Mouse (Mus musculus): ENCODE data around the gene Cys1.
"Not testable (repeated sequence)": the region's sequence is repeated elsewhere in the genome, so short reads cannot be mapped to it uniquely, and the experiment has no call there.

Gene Cys1

DNA sequence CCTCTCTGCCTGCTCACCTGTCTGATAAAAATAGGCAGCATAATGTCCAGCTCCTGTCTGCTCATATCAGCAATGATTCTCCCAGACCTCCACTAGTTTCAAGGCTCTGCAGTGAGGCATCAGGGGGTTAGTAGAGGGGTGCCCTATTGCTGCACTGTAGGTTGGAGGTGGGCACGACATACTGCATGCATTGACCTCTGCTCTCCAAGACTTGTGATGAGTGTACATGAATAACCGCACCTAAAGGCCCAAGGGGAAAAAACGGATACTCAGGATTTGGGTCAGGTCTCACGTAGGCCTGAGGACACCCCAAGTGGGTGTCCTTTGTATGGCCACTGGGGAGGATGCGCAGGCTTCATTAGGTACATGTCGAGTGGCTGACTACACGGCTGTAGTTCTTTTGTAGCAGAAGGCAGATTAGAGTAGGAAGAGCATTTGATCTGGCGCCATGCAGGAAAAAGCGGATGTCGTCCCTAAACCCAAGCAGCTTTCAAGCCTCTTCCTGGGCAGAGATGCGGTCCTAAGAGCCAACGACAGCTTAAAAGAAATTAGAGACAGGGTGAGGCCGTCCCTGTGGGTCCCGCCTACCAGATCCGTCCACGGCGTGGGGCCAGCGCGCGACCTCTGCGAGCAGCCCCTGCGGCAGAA is 31.1 kb downstream of the Cys1 start:
- no peak for DNase-seq (ENCODE audit: low read depth, low spot score)

DNA sequence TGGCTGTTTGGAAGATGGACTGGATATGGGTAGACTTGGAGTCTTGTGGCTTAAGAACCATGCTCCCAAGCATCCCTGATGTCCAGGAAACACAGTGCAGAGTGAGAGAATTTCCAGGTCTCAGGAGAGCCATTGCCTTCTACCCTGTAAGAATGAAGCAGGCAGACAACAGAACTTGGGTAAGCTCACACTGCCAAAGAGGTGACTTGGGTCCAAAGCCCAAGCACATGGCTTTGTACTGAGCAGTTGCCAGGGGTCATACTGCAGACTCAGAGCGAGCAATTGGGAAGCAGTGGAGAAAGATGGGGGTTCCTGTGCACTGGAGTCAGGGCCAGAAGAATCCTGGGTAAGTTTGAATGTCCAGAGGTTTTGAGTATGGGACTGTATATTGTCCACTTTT is 33.5 kb downstream of the Cys1 start:
- DNase-seq (ENCODE audit: low read depth, low spot score): no peak

DNA sequence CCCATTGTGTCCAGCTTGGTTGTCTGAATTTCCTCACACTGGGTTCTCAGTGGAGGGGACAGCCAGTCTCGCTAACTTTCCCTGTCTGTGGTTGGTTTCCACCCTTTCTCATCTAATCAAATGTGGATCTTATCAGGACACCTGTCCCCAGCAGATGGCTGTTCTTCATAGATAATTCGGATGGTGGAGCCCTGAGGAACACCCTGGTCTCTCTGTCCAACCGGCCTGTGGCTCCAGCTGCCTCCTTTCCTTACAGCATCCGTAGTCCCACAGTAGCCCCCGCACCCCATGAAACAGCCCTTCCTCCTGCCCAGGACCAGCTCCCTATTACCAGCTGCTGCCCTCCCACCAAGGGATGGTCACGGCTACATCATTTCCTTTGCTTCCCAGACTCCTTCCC is 35.7 kb downstream of the Cys1 start:
- no peak for DNase-seq (ENCODE audit: low read depth, low spot score)

GRCm38 (mm10) chr12:24644125-24644571 is 37.5 kb downstream of the Cys1 start:
- DNase-seq (ENCODE audit: low read depth, low spot score): no peak

GRCm38 (mm10) chr12:24642370-24642802 is 39.2 kb downstream of the Cys1 start:
- no peak for DNase-seq (ENCODE audit: low read depth, low spot score)

DNA sequence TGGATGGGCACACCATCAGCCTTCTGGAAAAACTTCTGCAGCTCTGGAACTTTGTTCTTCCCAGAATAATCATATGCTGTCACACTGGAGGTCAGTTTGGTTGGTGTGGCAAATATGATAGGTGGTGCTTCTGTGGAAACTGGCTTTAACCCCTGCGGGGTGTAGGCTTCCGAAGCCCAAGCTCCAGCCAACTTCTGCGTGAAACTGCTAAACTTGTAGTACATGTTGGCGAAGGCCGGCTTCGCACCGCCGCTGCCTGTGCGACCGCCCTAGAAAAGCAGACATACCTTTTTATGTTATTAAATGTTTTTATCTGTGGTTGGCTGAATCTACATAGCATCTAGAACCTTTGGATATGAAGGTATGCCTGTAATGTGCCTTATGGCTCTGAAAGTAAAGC is 42.8 kb downstream of the Cys1 start:
- not testable (repeated sequence) for DNase-seq (ENCODE audit: low read depth, low spot score)

- DNase-seq (ENCODE audit: low read depth, low spot score): no peak
These were observed 47.0 kb downstream of the Cys1 start for GRCm38 (mm10) chr12:24634648-24635047.

- DNase-seq (ENCODE audit: low read depth, low spot score): no peak
These were observed 47.4 kb downstream of the Cys1 start for GRCm38 (mm10) chr12:24634212-24634611.

GRCm38 (mm10) chr12:24633753-24634191 is 47.8 kb downstream of the Cys1 start:
- no peak for DNase-seq (ENCODE audit: low read depth, low spot score)

GRCm38 (mm10) chr12:24632404-24632803 is 49.2 kb downstream of the Cys1 start:
- DNase-seq (ENCODE audit: low read depth, low spot score): no peak

- DNase-seq (ENCODE audit: low read depth, low spot score): peak; percentile 5
These were observed 51.4 kb downstream of the Cys1 start for GRCm38 (mm10) chr12:24630220-24630619.

DNA sequence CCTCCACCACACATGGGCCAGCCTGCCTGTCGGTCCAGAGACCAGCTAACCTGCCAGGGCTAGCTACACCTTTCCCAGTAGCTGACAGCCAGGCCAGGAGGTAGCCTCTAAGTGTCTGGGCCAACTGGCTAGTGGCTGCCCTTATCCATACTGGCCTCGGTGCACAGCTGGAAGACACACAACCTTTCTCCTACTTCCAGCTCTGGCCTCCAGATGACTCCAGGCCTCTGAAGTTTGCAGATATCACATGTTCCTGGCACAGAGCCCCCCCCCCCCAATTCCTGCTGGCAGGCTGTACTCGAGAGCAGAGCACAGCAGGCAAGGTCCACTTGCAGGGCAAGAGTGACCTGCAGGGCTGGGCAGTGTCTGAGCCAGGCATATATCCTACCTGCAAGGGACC is 54.4 kb downstream of the Cys1 start:
- no peak for DNase-seq (ENCODE audit: low read depth, low spot score)

DNA sequence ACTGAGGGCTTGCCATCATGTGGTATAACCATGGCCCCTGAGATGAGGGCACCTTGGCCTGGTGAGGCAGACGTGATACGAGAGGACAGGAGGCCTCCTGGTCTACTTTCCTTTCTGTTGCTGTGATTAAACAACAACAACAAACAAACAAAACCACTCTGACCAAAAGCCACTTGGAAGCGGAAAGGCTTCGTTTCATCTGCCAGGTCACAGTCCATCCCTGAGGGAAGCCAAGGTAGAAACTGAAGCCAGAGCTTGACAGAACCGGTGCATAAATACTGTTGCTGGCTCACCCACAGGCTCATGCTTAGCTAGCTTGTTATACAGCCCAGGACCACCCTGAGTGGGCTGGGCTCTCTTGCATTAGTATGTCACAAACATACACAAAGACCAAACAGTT is 55.2 kb downstream of the Cys1 start:
- DNase-seq (ENCODE audit: low read depth, low spot score): no peak

DNA sequence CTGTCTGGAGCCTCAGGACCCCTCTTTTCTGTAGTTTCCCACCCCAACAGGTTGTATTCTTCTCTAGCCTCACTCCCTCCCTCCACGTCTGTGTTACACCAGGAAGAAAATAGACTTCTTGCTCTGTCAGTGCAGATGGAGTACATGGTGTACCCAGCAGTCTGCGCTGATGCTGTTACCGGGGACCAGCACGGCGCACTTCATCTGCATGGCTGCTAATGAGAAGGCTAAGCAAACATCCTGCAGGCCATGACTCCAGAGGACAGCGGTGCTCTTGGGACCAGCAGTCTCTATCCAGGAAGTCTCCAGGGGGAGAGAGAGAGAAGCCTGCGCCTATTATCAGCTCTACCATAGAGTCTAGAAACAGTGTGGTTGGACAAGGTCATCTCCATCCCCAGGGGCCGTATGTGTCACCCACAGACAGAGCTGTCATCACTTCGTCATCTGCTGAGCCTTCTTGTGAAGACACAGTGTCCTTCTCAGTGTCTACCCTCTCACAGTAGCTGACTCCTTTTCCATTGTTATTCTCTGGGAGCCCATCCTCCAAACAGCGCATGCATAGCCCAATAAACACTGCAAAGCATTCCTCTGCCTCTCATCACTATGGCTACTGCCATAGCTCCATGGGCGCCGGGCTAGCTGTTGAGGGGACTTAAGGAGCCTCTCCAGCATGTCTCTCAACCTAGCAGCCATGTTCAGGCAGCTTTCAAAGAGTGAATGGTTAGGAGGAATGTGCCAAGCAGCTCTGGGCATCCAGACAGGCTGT is 57.9 kb downstream of the Cys1 start:
- DNase-seq (ENCODE audit: low read depth, low spot score): no peak

- DNase-seq (ENCODE audit: low read depth, low spot score): no peak
These were observed 62.2 kb downstream of the Cys1 start for GRCm38 (mm10) chr12:24619436-24619835.

Measured in telencephalon, adult 2 months (tissue).